Mouse (Mus musculus): Measurements from ENCODE around the gene Rnft2.

The Rnft2 gene

DNA sequence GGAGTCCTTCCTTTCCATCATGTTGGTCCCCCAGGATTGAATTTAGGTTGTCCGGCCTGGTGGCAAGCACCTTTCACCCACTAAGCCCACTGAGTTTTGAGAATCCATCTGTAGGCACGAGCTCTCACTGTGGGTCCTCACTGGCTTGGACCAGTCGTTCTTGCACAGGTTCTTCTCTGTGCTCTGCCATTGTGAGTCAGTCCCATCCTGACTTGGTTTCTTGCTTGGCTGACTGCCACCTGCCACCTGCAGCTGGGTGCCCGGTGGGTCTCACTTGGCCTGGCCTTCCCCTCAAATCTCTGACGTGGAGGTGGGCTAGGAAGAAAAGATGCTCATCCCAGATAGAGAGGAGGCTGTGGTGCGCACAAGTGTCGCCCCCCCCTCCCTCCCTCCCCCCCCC lies 6.1 kb upstream of the Rnft2 start:
- DNase-seq (ENCODE audit: low spot score) = no peak

DNA sequence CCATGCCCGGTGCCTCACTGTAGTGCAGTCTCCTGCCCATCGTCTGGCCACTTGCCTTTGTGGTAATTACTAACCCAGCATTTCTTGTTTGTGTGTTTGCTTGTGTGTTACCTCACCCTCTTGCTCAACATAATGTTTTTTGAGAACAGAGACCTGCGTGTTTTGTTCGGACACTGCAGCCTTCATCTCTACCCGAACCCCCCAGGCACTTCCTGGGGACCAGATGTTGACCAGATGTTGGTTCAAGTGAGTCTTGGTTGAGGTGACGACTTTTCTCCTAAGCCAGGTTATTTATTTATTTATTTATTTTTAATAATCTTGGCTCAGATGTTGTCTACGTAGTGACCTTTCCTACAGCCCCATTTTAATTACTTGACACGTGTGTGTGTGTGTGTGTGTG lies 2.5 kb upstream of the Rnft2 start:
- DNase-seq (ENCODE audit: low spot score) = no peak

DNA sequence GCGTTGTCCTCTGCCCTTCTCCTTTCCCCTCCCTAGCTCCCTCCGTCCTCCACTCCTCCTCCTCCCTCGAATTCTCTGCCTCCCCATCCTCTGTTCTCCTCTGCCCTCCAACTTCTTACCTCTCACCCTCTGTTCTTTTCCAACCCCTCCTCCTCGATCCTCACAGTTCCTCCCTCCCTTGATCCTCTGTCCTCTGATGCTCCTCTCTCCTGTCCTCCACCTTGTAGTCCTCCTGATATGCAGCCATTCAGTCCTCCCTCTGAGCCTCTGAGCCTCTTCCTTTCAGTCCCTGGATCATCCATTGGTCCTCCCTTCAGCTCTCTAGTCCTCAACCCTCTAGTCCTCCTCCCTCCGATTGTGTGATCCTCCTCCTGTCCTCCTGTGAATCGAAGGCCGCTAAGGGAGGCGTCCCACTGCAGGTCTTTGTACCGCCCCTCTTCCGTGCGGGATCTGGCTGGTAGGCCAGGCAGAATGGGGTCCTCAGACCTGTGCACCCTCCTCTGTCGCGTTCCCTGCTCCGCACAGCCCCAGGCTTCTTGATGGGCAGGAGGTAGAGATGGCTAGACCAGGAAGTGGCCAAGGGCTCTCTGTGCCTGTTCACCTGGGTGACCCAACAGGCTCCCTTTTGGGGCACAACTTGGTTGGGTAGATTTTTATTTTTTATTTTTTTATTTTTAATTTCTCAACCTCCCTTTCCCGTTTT lies 841 bp upstream of the Rnft2 start:
- no peak for DNase-seq (ENCODE audit: low spot score)

DNA sequence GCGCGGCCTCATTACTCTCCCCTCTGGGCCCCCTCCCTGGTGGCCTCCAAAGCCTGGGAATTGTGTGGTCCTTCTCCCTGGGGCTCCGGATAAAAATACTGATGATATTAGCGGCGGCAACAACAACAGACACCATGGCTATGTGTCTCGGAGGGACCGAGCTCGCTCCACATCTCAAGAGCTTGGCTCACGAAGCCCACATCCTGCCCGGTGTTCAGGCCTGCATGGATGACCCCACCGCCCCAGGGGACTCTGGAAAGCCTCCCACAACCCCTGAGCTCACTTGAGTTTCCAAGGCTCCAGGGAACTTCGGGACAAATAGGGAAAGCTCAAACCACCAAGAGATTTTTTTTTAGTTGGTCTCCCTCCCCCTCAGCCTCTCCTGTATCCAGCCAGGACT lies 5.2 kb downstream of the Rnft2 start:
- DNase-seq (ENCODE audit: low spot score) = no peak

DNA sequence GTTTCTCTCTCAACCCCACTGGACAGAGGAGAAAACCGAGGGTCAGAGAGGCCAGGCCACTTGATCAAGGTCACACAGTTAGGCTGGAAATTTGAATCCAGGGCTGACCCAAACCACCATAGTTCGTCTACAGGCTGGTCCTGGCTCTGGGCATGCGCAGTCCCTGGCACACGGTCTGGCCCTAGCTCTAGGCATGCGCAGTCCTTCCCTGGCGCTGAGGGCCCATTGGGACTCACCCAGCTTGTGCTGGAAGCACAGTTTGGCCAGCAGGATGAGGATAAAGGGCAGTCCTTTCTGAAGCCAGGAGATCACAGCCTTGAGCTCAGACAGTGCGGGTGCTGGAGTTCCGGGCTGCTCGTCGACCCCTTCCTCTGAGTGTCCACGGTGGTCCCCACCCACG lies 8.0 kb downstream of the Rnft2 start:
- no peak for DNase-seq (ENCODE audit: low spot score)

DNA sequence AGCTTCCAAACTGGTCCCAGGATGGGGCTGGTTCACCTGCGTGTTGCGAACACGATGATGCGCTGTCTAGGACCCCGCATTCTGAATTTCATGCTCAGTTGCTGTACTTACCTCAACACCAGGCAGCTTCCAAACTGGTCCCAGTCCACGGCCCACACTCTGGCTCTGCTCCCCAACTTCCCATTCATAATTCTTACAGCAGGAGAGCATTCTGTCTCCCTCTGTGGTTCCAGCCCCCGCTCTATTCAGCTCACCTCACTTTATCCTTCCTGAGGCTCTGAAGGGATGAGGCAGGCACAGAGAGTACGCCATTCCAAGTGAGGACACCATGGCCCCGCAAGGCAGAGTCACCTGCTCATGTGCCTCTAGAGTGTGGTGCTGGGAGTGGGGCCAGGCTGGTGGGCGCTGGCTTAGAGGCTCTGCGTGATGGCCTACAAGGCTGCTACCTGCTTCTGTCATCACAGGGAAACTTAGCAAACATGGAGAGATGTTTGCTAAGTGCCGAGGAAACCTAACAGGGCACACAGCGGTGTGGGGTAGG lies 14.8 kb downstream of the Rnft2 start:
- DNase-seq (ENCODE audit: low spot score) = no peak

DNA sequence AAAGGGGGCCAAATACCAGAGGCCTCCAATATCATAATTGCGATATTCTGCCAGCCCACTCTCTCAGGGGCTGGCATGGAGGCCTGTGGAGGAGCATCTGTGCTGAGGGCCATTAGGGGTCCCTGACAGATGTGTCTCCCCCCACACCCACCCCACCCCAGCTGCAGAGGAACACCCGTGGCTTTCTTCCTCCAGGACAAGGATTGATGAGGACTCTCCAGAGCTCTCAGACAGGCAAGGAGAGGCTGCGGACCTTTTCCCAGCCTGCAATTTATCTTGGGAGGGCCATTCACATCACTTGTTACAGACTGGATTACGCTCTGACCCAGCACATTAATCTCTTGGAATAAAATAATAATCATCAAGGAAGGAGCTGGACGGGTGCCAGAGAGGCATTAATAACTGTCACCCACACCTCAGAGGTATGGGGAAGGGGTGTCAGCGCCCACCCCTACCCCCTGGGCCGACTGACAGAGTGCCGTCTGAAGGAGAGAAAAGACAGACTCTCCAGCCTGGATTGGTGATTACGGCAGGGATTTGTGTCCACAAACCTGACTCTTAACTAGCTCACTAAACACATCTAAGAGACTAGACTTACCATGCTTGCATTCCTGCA lies 21.7 kb downstream of the Rnft2 start:
- DNase-seq (ENCODE audit: low spot score) = no peak

DNA sequence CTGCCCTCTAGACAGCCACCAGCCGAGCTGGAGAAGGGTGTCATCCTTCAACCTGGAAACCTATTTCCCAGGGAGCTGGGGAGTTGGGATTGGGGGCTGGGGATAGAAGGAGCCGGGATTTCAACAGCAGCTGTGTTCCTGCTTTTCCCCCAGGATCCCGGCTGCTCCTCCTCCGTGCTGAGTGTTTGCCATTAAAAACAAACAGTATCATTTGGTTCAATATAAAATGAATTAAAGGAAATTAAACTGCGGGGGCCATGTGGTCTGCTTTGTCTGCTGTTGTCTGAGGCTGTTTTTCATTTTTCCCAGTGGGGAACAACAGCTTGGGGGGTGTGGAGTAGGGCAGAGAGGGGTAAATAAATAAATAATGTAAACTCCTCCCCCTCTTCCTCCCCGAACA lies 27.5 kb downstream of the Rnft2 start:
- no peak for DNase-seq (ENCODE audit: low spot score)

DNA sequence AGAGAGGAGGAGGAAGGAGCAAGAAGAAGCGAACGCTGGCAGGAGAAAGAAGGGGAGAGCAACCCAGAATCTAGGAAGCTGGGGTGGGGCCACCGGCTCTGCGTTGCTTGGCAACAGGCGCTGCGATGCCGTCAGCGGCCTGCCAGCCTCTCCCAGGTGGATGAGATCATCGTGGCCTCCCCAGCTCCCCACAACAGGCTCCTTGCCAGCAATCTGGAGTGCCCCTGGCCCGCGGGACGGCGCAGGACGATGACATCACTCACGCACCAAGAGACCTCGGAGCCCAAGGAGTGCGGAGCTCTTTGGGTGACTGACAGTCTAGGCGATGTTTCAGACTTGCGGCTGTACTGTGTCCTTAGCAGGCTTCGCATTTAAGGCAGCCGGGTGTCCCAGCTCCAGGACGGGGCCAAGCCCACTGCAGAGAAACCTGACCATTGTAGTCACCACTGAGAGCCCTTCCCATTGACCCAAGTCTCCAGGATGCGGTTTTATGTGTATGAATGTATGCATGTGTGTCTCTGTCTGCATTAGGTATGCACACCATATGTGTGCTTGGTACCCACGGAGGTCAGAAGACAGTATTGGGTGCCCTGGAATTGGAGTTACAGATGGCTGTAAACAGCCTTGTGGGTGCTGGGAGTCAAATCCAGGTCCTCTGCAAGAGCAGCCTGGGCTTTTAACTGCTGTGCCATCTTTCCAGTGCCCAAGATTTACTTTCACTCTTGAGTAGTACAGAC lies 30.3 kb downstream of the Rnft2 start:
- DNase-seq (ENCODE audit: low spot score) = peak; percentile 73

DNA sequence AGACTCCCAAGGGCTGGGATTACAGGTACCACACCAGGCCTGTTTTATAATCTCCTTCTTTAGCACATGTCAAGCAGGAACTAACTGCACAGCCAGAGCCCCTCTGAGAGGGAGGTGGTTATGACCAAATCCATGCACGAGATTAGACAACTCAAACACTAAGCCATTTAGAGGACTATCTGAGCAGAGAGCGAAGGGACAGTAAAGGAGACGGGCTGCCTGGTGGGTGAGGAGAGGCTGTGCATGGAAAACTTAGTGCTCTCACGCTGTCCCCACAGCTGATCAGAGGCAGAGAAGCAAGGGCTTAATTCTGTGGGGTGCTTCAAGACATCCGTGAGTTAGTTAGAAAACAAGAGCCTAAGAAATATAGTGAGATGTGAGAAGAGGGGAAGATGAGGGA lies 30.9 kb downstream of the Rnft2 start:
- DNase-seq (ENCODE audit: low spot score) = no peak

DNA sequence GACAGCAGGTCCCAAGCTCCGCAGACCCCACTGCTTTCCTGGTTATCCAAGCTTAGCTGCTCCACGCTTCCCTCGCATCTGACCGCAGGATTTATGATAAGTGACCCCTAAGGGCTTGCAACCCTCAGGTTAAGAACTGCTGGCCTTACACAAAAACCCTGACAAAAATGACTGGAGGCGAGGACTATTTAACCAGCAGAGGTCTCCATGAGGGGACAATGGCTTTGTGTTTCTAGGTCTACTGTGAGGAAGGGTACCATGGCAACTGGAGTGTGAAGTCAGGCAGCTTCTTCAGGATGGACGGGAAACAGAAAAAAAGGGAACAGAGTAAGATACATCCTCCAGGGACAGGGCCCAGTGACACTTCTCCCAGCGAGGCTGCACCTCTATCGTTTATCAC lies 39.1 kb downstream of the Rnft2 start:
- no peak for DNase-seq (ENCODE audit: low spot score)

DNA sequence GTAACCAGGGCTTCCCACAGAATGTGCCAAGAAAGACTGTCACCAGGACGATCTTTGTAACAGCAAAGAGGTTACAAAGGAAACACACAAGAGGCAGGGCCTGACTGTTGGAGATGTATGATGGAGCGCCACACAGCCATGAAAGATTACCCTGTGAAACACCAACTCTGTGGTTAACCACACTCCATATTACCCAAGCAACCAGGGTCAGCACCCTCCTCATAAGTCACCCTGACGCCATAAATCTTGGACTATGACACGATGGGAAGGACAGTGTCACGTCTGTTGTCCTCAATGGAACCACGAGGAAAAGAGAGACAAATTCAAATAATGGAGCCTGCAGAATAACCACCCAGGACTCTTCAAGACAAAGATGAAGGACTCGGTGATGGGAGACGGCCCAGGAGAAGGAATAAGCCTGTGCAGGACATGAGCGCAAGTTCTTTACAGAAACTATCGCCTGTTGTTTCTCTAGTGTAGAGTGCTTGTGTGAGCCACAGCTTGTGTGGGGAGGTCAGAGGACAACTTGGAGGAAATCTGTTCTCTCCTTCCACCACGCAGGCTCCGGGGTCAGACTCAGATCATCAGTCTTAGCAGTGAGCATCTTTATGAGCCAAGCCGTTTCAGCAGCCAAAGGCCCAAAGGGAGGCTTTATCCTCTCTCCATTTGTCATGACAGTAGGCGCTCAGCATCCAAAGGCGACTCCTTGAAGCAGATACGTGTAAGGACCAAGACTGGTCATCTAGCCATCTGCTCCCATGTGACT lies 40.1 kb downstream of the Rnft2 start:
- no peak for DNase-seq (ENCODE audit: low spot score)

DNA sequence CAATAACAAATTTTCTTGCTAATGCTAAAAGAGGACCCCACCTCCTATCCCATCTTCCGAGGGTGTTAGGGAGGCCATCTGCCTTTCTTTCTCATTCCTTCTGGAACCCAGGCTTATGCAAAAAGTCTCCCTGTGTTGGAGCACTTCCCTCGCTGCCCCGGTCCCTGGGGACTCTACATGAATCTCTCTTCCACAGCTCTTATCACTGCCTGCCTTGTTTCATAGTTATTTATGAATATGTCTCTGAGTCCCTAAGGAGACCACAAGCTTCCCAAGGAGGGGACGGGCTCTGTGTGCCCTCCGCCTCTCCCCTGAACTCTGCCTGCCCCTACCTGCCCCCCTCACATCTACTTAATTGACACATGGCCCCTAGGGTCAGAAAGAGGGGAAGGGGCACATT lies 45.2 kb downstream of the Rnft2 start:
- DNase-seq (ENCODE audit: low spot score) = no peak

DNA sequence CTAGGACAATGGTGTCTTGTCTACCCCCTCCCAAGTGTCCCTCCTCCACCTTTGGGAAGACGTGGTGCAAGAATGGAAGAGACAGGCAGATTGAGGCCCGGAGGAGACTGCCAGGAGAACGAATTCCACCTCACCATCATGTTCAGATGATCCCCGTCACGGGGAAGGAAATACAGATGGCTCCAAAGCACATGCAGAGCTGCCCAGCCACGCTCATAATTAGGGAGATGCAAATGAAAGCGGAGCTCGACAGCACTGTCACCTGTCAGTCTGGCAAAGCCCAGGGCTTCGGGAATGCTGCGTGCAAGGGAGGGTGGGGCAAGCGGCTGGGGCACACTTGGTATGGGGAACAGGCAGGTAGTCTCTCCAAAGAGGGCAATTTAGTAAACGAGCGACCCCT lies 47.5 kb downstream of the Rnft2 start:
- DNase-seq (ENCODE audit: low spot score) = no peak

DNA sequence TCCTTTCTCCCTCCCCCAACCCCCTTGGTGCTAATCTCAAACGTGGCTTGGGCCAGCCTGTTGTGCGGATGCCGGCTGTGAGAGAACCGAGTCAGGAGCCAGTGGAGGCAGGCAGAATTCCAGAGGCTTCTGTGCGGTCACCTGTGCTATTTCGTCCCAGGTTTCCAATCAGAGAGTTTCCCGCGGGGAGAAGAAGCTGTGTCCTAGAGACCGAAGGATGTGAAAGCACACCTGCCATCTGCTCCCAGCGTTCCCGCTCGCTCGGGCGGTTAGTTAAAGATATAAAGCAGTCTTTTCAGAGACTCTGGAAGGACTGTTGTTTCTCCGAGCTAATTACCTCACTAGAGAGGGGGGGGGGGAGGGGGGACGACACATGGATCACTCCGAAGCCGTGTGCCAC lies 52.7 kb downstream of the Rnft2 start:
- DNase-seq (ENCODE audit: low spot score) = no peak

DNA sequence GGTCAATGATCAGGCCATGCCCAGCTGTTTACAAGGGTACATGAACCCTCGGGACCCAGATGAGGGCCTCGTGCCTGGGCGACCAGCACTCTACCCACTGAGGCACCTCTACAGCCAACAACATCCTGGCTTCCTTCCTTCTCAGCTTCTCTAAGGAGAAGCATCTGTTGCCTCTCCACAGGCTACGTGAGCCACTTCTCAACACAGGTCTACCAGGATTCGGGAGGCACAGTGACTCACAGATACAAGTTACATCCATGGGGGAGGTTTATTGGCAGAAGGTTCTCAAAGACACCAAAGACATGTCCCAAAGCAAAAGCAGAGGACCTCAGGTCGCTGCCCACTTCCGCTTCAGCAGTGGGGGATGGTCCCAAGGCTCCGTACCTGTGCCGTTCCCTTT lies 54.4 kb downstream of the Rnft2 start:
- no peak for DNase-seq (ENCODE audit: low spot score)

DNA sequence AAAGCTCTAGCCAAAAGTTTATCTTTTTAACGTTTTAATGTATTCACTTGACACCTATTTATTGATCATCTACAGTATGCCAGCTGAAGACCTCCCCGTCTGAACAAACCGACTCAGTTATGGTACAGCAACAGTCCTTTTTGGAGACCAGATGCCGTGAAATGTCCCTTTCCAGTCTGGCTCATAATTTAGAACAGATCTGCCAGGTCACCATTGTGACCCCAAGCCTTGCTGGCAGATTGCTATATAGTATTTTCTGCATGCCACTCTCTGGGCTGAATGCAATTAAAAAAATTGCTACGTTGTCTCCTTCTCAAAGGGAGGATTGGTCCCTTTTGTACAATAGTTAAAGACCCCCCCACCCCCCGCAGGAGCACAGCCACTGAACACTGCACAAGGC lies 56.6 kb downstream of the Rnft2 start:
- DNase-seq (ENCODE audit: low spot score) = no peak

DNA sequence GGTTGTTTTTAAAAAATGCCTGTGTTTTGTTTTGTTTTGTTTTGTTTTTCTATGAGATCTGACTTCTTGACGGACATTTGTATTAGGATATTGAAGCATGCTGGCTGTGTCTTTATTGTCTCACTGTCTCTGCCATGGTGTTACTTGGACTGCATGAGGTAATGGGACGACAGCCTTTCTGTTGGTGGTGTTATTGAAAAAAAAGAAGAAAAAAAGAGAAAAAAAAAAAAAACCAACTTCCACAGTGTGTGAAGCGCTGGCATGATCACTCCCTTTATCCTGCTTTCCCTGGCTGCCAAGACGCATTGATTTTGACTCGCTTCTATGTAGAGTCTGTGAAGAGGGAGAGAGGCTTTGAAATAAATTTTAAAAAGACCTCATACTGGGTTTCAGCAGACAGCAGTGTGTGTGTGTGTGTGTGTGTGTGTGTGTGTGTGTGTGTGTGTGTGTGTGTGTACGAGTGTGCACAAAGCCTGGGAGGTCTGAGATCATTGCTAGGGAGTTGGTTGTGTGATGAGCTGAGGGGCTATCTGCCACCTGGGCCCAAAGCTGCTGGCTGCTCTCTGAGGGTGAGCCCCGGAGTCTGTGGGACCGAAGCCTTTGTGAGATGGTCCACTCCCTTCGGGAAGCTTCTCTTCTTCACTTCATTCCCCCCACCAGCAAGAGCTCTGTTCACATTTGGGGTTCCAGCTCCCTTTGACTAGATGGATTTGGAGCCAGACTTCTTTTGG lies 57.8 kb downstream of the Rnft2 start:
- no peak for DNase-seq (ENCODE audit: low spot score)

DNA sequence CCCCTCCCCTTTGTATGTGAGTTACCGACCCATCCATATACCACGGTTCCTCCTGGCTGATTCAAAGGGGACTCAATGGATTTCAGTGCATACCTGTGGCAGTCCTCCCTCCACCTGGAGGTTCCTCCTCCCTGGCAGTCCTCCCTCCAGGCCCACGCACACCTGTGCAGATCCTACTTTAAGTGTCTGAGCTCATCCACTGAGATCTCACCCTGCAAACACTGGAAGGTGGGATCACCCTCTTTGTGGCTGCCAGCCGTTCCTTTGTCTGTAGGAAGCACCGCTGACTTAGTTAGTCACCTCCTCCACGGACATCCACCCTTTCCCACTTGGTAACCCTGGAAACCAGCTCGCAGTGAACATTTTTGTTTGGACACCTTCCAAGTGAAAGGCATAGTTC lies 67.3 kb downstream of the Rnft2 start:
- DNase-seq (ENCODE audit: low spot score) = no peak

DNA sequence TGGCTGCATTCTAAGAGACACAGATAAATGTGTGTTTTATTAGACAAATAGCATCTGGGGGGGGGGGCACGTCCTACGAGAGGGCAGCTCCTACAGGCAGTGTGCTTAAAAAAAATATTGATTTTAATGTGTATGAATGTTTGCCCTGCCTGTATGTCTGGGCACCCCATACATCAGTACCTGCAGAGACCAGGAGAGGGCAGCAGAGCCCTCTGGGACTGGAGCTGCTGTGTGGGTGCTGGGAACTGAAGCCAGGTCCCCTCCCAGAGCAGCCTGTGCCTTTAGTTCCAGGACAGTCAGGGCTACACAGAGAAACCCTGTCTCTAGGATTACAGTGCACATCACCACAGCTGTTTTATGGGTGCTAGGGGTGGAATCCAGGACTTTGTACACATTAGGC lies 69.8 kb downstream of the Rnft2 start:
- DNase-seq (ENCODE audit: low spot score) = no peak

DNA sequence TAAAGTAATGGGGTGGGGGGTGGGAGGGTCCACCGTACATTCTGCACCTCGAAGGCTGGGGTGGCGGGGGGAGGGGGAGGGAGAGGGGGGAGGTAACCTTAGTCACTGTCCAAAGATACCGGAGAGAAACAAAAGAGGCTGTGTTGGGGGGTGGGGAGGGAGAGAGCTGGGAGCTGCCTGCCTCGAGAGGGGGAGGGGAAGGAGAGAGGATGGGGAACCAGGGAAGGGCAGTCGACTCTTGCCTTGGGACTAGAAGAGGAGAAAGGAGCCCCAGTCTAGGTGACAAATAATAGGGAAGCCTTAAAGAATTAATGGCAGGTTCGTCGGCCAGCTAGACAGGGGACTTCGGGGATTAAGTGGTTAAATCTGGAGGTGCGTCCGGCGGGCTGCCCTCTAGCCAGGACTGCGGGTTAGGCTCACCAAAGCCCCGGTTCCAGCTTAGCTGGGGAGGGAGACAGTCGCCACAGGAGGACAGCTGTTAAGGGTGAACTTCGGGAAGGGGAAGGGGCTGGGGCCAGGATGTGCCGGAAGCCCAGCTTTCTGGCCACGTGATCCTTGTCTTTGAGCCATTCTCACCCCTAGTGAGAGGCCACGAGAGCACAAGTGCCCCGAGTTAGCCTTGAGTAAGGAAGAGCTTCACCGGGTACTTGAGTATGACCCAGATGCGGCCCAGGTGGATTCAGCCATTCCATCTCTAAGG lies 70.5 kb downstream of the Rnft2 start:
- no peak for DNase-seq (ENCODE audit: low spot score)

Measured in urinary bladder, postnatal 14 days (tissue).